Mouse (Mus musculus): ENCODE results near the gene Fat1.

- TF ChIP-seq CTCF (IDR thresholded peaks at IDR 0.05; ENCODE audit: low read depth) (no peak), EP300 (IDR thresholded peaks at IDR 0.05; ENCODE audit: low read depth) (no peak)
These were observed 158.4 kb downstream of the Fat1 start for GRCm38 (mm10) chr8:45093599-45093998.
